Mouse (Mus musculus) A20 (cell line): ENCODE measurements around the gene Traf2.

Source experiments
- DNase-seq: peaks from one replicate; pipeline ENCODE4 v3.0.0-alpha.2; 2011; ENCODE audit warnings: low read depth, low spot score

Traf2 gene

DNA sequence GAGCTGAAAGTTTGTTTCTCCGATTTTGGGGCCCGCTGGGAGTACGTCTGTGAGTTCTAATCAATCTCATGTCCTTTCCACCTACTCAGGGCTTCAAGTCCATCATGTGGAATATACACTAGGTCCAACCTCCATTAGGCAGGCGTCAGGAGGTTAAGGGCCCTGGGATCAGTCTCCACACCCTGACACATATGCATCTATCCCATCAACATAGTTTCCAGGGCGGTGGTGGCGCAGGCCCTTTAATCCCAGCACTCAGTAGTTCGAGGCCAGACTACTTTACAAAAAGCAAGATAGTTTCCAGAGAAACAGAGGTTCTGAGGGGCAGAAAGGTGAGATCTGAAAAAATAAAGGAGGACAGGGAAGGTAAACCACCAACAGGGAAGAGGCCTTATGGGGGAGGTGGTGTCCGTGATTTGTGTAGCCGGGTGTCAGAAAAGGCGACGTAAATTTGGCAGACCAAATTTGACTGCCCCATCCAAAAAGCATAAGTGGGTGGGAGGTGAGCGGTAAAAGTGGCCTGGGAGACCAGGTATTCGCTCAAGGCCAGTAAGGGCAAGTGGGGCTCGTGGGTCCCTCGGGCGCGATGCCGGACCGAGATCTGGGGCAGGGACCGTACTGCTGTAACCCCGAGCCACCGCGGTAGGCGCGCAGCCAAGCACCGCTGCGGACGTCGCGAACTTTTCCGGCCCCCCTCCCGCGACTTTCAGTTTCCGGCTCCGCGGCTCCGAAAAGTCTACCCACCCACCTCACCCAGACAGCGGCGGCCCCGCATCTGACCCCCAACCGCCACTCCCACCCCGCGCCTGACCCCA is 537 bp downstream of the Traf2 start:
- DNase-seq = no peak

DNA sequence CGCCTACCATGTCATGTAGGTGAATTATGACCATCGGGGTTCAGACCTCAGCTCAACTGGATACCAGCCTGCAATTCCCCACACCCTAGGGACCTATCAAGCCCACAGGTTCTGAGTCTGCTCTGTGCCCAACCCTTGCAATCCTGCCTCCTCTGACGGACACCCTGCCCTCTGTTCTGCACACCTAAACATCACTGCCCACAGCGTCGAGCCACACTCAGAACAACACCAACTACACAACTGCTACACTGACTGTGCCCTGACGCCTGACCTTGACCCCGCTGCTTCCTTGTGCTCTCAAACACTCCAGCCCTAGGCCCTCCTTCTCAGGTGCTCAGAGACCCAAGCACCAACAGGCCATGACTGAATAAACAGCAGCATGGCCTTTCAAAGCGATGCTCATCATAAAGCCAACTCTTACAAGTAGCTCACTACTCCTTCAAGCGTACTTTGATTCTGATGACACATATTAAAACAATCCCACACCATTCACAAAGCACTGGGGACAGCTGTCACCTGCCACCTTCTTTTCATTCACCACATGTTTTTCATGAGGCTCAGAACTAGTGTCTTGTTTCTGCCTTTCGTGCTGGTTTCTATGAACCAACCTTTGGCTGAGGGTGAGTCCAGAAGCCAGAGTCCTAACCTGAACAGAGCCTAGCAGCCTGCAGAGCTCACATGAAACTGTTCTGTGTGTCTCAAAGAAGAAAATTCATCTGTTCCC is 4.9 kb downstream of the Traf2 start:
- no peak for DNase-seq

DNA sequence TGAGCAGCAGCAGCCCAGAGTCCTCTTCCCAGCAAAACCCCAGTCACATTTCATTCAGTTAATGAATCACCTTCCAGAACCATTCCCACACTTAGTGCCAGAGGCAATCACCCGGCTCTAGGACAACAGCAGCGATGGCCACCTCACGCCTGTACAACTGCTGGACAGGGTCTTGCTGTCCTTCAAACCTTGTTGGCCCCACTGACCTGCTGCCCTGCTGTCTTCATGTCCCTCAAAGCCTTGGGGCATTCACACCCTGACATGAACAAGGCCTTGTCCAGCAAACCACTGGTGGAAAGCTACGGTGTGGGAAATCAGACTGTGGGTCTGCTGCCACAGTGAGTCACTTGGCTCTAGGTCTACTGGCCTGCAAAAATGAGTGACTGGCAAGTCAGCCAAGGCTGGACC is 6.2 kb downstream of the Traf2 start:
- DNase-seq = no peak

DNA sequence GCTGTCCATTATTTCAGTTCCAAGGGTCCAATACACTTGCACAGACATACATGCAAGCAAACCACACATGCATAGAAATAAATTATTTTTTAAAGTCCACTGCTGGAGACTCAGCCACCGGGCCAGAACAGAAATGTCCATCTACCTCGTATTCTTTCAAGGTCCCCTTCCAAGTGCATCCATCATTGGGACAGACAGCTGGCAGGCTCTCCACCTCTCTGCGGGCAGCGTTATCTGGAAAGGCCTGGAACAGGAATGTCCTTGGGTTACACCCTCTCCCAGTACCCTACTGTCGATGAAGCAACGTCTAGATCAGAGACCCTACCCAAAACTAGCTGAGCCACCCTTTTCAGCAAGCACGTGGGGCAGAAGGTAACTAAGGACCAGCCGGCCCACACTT is 10.2 kb downstream of the Traf2 start:
- DNase-seq = no peak

DNA sequence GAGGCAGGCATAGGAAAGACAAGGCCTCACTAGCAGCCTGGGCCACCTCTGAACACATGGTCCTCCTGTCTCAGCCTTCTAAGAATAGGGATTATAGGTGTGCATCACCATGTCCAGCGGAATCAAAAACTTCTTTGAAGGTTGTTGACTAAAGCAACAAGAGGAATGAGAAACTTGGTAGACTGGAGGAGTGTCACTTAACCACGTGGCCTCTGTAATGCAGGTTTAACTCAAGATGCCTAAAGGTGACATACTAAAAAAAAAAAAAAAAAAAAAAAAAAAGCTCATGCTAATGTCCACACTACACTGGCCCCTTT is 11.9 kb downstream of the Traf2 start:
- no peak for DNase-seq

DNA sequence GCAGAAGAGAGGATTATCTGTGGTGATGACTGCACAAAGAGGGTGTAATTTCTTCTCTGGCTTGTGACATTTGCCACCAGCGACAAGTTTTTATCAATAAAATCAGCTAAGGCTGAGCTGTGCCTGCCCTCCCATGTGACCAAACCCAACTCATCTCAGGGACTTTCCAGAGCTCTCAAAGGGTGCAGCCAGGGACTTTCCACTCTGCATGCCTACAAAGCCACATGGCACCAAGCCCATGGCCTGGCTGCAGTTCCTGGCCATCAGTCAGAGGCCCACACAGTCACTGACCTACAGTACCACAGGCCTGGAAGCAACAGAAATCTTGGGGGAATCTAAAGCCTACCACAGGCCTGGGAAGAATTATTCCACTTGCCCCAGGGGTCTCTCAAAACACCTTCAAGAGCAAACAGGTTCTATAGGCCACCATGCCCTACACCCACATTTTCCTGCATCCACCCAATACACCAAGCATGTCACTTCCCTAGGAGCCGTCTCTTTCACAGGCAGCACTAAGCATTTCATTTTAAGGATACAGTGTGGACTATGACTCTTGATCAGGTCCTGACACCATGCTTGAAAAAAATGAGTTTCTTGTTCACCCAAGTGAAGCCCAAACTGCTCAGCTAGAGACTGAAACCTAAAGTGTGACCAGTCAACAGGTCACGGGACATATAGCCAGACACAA is 12.4 kb downstream of the Traf2 start:
- DNase-seq = peak; percentile 90

DNA sequence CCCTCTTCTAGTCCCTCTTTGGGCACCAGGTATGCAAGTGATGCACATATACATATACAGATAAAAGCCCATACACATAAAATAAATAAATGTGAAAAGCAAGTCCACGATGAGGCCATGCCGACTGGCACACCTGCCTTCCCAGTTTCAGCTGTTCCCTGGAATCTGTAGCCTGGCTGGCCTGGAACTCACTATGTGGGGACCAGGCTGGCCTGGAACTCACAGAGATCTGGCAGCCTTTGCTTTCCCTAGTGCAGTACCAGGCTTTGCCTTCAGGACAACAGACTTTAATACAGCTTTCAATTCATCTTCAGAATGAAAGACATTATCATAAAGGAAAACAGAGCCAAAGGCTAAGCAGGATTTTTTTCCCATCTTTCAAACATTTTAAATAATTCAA is 13.0 kb downstream of the Traf2 start:
- DNase-seq = no peak

DNA sequence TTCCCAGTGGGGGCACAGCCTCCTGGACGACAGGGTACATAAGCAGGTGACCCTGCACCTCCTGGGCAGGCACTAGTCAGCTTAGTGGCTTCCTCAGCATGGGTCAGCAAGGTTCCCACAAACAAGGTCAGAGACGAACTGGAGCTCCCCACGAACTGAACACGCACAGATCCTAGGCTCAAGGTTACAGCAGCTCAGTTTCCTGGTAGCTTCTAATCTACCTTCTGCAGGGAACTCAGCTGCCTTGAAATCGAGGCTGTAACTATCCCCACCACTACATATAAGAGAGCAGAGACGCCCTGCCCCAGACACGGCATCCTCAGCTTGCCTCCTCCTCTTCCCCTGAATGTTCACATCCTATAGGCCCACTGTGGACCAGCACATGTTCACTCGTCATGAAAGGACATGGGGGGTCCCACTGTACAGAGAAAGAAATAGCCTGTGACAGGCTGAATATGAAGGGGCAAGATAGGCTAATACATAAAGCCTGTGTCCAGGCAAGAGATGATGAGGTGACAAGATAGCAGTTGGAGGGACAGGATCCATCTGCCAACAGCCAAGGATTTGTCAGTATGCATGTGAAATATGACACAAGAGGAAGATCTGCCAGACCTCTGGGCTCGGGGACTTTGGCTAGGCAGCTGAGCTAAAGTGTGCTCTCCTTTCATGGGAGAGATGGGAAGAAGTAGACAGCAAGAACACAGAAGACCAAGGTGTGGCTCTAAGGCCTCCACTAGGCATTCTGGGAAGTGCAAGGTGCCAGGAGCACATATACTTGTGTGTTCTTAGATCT is 20.0 kb downstream of the Traf2 start:
- DNase-seq = no peak

DNA sequence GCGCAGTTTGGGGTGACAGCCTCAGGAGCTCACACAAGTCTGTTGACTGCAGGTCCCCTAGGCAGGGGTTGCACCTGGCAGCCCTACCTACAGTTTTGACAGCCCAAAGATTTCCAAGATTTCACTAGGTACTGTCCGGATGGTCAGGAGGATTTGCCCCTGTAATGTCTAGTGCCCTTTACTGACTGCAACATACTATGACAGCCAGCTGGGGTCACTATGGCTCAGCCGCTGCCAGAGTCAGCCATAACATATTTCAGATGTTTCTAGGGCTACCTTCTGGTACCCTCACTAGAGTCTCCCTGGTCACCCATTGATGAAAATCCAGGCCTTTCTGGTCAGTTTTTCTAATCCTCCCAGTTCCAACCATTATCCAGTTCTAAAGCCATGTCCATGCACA is 36.8 kb downstream of the Traf2 start:
- DNase-seq = peak; percentile 42

DNA sequence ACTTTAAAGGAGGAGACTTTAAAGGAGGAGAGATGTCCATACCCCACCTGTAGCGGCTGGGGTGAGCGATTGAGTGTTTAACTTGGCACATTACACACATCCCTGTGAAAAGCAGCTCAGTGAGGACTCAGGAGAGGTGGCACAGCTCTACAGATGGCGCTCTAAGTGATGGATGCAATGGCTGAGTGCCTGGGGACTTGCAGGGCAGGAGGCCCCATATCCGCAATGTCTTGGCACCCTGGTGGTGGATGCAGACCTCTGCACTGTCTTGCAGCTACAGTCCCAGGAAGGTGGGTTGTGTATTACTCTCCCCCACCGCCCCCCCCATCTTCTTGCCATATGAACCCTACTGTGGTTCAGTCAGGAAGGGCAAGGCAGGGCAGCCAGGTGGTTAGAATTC is 39.8 kb downstream of the Traf2 start:
- DNase-seq = peak; percentile 39

DNA sequence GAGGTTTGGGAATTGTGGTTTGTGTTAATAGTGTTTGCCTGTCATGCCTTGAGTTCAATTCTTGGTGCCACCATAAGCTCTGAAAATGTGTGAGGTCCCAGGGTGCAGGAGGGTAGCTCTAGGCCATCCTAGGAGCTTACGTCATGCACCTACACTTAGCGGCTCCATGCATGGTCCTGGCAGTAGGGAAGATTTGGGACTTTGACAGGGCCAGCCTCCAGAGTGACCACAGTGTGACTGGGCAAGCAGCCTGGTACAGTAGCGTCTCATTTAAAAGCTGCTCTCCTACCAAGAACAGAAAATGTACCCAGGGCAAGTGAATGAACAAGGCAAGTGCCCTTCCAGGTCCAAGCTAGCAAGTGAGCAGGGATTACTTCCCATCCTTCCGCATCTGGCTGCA is 40.9 kb downstream of the Traf2 start:
- no peak for DNase-seq

DNA sequence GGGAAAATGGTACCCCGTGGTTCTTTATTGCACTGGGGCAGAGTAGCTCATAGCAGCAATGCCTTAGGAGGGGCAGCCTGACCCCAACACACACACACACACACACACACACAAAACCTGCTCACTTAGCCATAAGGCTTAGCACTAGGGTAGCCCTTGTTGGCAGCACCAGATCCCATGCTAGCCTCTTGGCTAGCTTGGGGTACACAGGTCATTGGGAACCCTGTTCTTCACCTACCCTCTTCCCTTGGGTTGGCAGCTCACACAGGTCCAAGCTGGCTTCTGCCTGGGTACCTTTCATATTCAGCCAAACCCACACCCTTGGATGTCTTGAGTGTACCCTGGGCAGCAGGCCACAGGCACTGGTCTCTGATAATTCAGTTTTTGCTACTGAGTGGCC is 41.7 kb downstream of the Traf2 start:
- DNase-seq = no peak

DNA sequence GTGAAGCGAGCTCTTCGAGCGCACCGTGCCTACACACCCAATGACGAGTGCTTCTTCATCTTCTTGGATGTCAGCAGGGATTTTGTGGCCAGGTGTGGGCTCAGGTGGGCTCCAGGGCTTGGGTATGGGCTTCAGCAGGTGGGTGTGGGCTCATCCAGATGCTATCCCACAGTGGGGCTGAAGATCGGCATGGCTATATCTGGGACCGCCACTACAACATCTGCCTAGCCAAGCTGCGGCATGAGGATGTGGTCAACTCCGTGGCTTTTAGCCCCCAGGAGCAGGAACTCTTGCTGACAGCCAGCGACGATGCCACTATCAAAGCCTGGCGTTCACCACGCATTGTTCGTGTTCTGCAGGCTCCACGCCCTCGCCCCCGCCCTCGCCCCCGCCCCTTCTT is 42.2 kb downstream of the Traf2 start:
- no peak for DNase-seq

DNA sequence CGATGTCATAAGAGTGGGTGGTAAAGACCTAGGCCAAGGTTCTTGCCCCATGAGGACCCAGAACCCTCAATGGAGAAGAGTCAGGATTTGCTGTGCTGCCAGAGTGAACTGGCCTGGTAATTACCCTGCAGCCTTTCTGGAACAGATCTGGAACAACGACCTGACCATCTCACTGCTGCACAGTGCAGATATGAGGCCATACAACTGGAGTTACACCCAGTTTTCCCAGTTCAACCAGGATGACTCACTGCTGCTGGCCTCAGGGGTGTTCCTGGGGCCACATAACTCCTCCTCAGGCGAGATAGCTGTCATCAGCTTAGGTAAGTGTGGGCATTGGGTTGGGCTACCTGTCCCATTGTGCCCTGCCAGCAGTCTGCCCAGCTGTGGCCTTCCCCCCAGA is 44.0 kb downstream of the Traf2 start:
- no peak for DNase-seq

DNA sequence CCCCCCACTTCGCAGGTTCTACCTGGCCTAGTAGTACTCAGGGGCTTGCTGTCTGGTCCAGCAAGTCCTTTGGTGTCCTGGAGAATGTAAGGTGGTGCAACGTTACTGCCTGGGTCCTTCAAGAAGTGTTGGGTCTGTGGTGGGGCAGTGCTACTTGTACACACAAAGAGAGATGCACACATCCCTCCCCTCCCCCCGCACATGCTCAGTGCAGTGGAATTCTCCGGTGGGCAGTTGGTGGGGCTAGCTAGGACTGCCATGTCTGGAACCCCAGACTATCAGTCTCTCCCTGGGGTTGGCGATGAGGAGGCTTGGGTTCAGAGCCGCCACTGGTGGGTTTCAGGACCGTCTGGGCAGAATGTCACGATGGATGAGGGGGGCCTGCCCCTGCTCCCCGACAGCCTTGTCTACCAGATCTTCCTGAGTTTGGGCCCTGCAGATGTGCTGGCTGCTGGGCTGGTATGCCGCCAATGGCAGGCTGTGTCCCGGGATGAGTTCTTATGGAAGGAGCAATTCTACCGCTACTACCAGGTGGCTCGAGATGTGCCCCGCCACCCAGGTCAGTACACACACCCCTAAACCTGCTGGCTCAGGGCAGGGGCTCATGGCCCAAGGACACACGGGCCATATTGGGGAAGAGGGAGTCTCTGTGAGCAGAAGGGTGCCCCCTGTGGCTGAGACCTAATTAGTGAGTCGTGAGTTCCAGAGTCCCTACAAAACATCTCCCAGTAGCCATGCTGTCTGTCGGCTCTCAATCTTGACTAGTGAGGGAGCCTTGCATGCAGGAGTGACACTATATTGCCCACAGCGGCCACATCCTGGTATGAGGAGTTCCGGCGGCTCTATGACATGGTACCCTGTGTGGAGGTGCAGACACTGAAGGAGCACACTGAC is 44.9 kb downstream of the Traf2 start, which contains the start of gene C8g:
TSS of gene C8g (minus strand) at position 127 of the 894 bp plus-strand sequence.
- DNase-seq = peak; percentile 33

DNA sequence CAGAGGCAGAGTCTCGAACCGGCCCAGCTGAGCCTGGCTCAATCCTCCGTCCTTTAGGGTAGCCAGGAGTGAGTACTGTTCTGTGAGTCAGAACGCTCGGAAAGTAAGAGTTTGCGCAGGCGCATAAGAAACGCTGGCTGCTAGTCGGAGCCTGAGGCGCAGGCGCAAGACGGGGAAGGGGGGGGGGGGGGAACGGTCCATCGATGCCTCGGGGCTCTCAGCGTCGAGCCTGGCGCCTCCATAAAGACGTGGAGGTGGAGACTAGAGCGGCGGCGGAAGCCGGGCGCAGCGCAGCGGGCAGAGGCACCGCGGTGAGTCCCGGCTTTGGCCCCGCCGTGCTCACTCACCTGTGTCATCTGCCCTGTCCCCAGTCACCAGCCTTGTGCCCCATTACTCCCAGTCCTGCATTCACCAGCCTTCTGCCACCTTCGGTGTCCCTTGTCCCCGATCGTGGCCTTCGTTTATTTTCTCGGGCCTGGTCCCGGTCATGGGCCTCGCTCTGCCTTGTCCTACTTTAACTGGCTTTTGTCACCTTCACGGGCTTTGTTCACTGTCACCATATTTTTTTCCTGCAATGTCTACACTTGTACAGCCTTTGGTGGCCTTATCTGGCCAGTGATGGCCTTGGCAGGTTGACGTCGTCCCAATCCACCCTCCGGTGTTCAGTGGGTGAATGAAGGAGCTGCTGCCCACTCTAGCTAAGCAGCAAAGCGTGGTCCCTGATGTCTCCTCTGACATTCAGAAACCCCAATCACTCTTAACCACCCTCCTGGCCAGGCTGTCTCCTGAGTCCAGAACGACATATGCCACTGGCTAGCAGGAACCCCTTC is 45.9 kb downstream of the Traf2 start, which contains the start of gene Fbxw5:
TSS of gene Fbxw5 (plus strand) at position 175 of the 830 bp plus-strand sequence.
- peak; percentile 96 for DNase-seq

DNA sequence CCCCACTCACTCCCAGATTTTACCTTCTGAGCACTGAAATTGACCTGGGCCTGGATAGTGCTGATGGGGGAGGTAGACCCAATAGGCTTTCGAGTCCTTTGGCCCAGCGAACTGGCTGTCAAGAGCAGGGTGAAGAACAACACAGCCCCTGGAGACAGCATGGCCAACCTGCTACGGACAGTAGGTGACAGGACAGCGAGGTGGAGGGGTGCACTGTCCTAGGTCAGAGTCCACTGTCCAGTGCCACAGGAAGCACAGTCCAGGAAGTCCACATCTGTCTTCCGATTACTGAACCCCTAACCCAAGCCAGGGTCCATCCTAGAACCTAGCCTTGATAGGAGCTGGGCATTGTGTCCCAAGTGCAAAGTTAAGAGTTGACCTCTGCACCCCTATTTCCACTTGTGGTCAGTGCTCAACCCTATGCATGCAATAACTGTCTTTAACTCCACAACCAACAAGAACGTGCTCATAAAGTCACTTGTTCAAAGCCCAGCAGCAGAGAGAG is 46.6 kb downstream of the Traf2 start:
- DNase-seq = no peak

DNA sequence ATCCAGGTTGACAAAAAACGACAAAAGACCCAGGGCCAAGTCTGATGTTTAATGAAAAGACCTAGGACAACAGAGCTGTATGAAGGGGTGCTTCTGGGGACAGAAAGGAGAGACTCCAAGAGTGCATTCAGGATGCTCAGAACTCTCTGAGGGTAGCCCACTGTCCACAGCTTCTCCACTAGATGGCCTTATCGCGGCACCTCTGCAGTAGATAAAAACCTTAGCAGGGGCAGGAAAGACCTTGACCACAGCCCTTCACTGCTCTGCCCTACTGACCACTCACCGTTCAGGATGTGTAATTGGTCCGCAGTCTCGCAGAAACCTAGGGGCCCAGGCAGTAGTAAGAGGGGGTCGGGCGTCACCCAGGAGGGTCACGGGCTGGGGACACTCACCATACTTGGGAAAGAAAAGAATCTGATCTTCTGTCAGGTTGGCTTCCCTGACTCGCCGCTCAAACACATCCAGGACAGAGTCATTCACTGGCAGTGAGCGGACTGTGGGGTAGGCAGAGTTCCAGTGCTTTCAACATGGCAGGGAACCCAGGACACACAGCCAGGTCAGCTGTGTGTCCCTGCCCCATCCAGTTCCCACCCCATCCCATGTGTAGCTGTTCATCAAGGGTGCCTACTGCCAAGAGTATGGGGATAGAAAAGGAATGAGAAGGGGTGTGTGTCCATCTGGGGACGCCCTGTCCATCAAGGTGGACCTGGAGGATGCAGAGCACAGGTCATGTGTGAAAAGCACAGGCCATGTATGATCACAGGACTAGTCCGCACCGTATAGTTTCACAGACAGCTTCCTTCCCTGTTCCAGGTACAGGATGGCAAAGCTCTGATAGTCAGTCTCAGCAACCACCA is 47.9 kb downstream of the Traf2 start:
- DNase-seq = no peak
